Mouse (Mus musculus) embryonic facial prominence, embryonic 12.5 days (tissue): ENCODE measurements around the gene Sugct. TPM values are rescaled to one million over a fixed set of nuclear protein-coding genes. Genes with fewer than 3 reads are reported as not detected.

ENCODE experiments used
- ATAC-seq: fragments of 200-750 bp; cut with Nextera tagmentation; 2 replicates; pipeline ENCODE4 v1.8.0; 2017; ENCODE audit not compliant: insufficient number of reproducible peaks, insufficient read depth, low FRiP score, low TSS enrichment
- H3K27ac ChIP-seq: fragments of 300-500 bp; sonication (generic); 2 replicates; pipeline ENCODE4 v1.5.1; 2016; ENCODE audit warnings: mild to moderate bottlenecking
- H3K27me3 ChIP-seq: fragments of 300-500 bp; sonication (generic); 2 replicates; pipeline ENCODE4 v1.6.1; 2016; ENCODE audit warnings: mild to moderate bottlenecking, moderate library complexity
- H3K36me3 ChIP-seq: fragments of 300-500 bp; sonication (generic); 2 replicates; pipeline ENCODE4 v1.6.1; 2016; ENCODE audit warnings: mild to moderate bottlenecking
- H3K4me1 ChIP-seq: fragments of 300-500 bp; sonication (generic); 2 replicates; pipeline ENCODE4 v1.6.1; 2016
- H3K4me2 ChIP-seq: fragments of 300-500 bp; sonication (generic); replicated peaks from 2 replicates; pipeline ENCODE4 v1.6.1; 2016; ENCODE audit warnings: mild to moderate bottlenecking, moderate library complexity
- H3K4me3 ChIP-seq: fragments of 300-500 bp; sonication (generic); 2 replicates; pipeline ENCODE4 v1.5.1; 2016; ENCODE audit warnings: mild to moderate bottlenecking
- H3K9ac ChIP-seq: fragments of 300-500 bp; sonication (generic); 2 replicates; pipeline ENCODE4 v1.6.1; 2016; ENCODE audit warnings: mild to moderate bottlenecking, moderate library complexity
- H3K9me3 ChIP-seq: fragments of 300-500 bp; sonication (generic); 2 replicates; pipeline ENCODE4 v1.6.1; 2016; ENCODE audit warnings: mild to moderate bottlenecking, moderate library complexity
- whole genome bisulfite sequencing: fragments of 180-500 bp; shearing (Covaris S2); methylation state at CpG from one replicate; pipeline ENCODE4 v1.1.7; 2016; 5-methylcytosine and 5-hydroxymethylcytosine counted together
- polyA plus RNA-seq: library from polyadenylated mRNA; unstranded; fragments of >200 nt; fragmentation: Nextera tagmentation; extraction: Ambion mirVana; gene quantifications from 2 replicates; pipeline ENCODE4 v1.2.1, GENCODE M21; 2016

The Sugct gene
- polyA plus RNA-seq, result 5.3 and 5.6 TPM in 2 replicates

DNA sequence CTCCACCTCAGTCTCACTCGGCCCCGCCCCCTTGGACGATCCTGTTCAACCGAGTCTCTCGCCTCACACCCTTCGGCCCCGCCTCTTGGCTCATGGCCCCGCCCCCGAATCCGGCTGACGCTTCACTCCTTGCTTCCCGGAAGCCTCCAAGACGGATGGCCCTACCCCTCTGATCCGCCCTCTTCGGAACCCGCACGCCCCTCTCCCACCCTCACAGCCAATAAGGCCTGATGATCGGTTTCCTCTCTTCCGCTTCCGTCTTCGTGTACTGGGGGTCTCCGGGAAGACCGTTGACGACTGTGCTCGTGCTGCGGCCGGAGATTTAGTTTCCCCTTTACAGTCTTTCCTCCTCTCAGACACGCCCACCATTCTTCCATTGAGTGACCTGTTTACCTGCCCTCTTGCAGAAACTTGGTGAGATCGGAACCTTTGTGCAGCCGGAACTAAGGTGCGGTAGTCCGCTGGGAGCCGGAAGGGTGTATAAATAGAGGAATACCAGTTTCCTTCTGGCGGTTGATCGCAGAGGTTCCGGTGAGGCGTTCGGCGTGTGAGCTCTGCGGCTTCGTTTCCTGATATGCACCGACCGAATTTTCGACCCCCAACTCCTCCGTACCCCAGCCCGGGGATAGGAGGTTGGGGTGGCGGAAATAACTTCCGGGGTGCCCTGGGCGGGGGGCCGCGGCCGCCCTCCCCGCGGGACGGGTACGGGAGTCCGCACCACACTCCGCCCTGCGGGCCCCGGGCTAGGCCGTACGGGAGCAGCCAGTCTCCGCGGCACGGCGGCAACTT is at the start of gene Sugct, which contains the start of gene Mplkip:
Sugct (minus strand) TSS at position 643 of the 789 bp plus-strand sequence.
Mplkip (plus strand) TSS at position 282 of the 789 bp plus-strand sequence.
- peak; percentile 100 for ATAC-seq
- H3K9me3 ChIP-seq, result no peaks in the 10 kb centered on the region
- WGBS, result under 1% methylated on average over 62 of the region's 66 CpGs
- peak within 1 kb of the TSS; percentile 90 for H3K27ac ChIP-seq
- H3K4me1 ChIP-seq, result no peaks in the 10 kb centered on the region
- no peaks in the 10 kb centered on the region for H3K36me3 ChIP-seq
- no peaks in the 10 kb centered on the region for H3K27me3 ChIP-seq
- H3K4me3 ChIP-seq, result peak within 1 kb of the TSS; percentile 79
- peak within 1 kb of the TSS; percentile 59 for H3K4me2 ChIP-seq
- H3K9ac ChIP-seq, result peak within 1 kb of the TSS; percentile 92

DNA sequence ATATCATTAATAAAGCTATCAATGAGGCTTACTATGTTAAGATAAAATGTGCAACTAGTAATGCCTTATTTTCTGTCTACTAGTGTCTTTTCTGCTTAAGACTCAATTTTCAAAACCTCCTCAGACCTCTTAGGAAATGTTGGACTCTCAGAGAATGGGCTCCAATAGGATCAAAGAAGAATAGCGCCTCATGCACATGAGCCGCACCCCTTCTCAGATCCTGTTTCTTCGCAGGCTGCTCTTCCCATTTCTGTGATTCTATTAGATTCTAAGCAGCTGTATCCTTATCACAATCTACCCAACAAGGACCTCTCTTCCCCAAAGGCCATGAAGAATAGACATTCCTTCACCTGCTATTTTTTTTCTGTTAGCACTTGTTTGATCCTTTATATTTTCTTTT is 33.4 kb upstream of the Sugct start:
- Histone ChIP-seq H3K9ac (no peak overlapping the region), H3K36me3 (peaks cover 5% of the 10 kb centered on the region; the same call in 1 of the 2 replicates), H3K4me1 (no peaks in the 10 kb centered on the region), H3K27ac (no peak overlapping the region), H3K4me2 (no peak overlapping the region), H3K4me3 (no peak overlapping the region), H3K9me3 (no peaks in the 10 kb centered on the region), H3K27me3 (no peaks in the 10 kb centered on the region)
- no peak for ATAC-seq
- WGBS, result 94% methylated on average over 3 of the region's 3 CpGs

DNA sequence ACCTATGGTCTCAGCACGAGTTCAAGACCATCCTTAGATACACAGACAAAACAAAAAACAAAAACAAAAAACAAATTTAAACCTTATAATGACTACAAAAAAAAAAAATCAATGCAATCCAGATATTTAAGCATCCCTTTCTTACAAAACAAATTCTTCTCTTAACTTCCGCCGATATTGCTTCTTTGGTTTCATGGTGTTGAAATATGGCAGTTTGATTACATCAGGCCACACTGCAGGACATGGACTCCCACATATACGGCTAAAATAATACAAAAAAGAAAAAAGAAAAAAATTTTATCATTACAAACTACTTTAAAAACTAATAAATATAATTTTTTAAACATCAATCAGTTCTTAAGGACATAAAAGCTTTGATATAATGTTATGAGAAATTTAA is 32.6 kb upstream of the Sugct start:
- 94% methylated on average over 4 of the region's 4 CpGs for WGBS
- no peak overlapping the region for H3K4me3 ChIP-seq
- no peak for ATAC-seq
- H3K27ac ChIP-seq, result no peak overlapping the region
- no peaks in the 10 kb centered on the region for H3K27me3 ChIP-seq
- no peaks in the 10 kb centered on the region for H3K4me1 ChIP-seq
- peaks cover 5% of the 10 kb centered on the region; the same call in 1 of the 2 replicates for H3K36me3 ChIP-seq
- no peak overlapping the region for H3K4me2 ChIP-seq
- H3K9ac ChIP-seq, result no peak overlapping the region
- no peaks in the 10 kb centered on the region for H3K9me3 ChIP-seq

DNA sequence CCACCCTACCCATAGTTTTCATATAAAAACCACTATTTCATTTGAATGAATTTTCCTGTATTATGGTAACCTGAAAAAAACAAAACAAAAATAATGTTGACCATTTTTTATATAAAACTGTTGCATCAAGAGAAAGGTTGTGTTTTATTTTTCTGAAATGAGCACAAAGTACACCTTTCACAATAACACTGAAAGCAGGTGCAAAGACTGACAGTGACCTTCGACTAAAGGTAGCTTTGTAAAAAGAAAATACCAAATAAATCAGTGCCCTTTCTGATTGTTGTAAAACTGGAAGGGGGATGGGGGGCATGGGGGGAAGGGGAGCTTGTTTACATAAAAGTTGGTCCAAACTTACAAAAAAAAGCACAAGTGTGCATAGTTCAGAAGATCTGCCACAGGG is 22.0 kb upstream of the Sugct start:
- Histone ChIP-seq H3K27ac (no peak overlapping the region), H3K4me2 (no peak overlapping the region), H3K4me3 (no peak overlapping the region), H3K9ac (no peak overlapping the region), H3K4me1 (no peaks in the 10 kb centered on the region), H3K9me3 (no peaks in the 10 kb centered on the region), H3K36me3 (peaks cover 22% of the 10 kb centered on the region), H3K27me3 (no peaks in the 10 kb centered on the region)
- 77% methylated on average over 1 of the region's 1 CpGs for WGBS
- ATAC-seq, result no peak

DNA sequence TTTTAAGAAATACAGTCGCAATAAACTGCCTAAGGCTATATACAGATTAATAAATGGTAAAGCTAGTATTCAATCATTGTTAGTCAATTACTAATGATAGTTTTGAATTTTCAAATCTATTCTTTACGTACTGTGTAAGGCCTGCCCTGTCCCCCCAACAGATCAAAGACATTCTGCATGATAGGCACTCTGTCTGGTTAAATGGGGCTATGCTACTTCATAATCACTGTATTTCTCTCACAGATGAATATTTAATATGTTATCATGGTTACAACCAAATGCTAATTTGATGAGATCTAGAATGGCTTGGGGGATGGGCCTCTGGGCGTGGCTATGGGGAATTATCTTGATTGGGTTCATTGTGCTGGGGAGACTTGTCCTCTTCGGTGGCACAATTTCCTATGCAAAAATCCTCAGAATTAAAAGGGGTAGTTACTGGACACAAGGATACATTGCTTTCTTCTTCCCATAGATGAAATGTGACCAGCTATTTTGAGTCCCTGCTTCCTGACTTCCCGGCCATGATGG is 13.5 kb upstream of the Sugct start:
- no peak overlapping the region for H3K9ac ChIP-seq

DNA sequence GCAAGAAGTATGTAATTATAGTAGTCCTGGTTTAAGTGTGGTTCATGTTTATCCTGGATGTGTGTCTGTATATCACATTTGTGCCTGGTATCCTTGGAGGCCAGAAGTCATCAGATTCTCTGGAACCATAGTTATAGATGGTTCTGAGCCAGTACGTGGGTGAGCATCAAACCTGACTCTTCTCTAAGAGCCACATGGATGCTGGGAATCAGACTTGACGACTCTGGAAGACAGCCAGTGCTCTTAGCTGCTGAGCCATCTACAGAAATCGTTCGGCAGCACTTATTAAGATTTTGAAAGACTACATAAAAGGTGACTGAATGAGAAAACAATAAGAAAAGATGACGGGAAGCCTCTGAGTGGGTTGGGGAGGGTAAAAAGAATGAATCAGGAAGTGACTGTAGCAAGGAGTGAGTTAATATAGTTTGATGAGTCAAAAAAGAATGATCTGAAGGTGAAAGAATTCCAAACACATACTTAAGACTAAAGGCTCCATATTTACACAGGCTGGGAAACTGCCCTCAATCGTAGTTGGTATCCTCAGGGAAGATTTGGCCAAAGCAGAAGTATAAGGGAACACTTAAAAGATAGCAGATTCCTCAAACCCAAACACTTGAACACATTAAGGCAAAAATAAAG is 10.0 kb upstream of the Sugct start:
- 95% methylated on average over 6 of the region's 6 CpGs for WGBS
- Histone ChIP-seq H3K9ac (no peak overlapping the region), H3K27ac (no peak overlapping the region), H3K4me2 (no peak overlapping the region), H3K4me3 (no peak overlapping the region), H3K36me3 (no peaks in the 10 kb centered on the region), H3K27me3 (no peaks in the 10 kb centered on the region), H3K4me1 (no peaks in the 10 kb centered on the region), H3K9me3 (no peaks in the 10 kb centered on the region)
- no peak for ATAC-seq

More for the DNA sequence above, 13.5 kb upstream of the Sugct start:
- Histone ChIP-seq H3K27me3 (no peaks in the 10 kb centered on the region), H3K36me3 (no peaks in the 10 kb centered on the region), H3K9me3 (no peaks in the 10 kb centered on the region), H3K4me3 (no peak overlapping the region), H3K27ac (no peak overlapping the region), H3K4me2 (no peak overlapping the region), H3K4me1 (no peaks in the 10 kb centered on the region)
- WGBS, result 84% methylated on average over 5 of the region's 5 CpGs
- ATAC-seq, result no peak

DNA sequence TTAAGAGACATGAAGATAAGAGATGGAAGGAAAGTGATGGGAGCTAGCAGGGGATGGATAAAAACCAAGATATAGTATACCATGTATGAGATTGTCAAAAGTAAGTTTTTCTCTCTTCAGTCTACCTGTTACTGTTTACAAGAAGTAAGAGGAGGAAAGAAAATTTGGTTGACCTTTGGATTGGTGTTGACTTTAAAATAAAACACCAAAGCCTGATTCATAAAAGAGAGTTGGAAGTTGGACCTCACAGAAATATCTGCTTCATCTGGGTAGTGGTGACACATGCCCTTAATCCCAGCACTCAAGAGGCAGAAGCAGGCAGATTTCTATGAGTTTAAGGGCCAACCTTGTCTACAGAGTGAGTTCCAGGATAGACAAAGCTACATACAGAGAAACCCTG is 7.0 kb upstream of the Sugct start:
- Histone ChIP-seq H3K36me3 (no peaks in the 10 kb centered on the region), H3K27me3 (no peaks in the 10 kb centered on the region), H3K4me1 (no peaks in the 10 kb centered on the region), H3K9me3 (no peaks in the 10 kb centered on the region), H3K9ac (no peak overlapping the region), H3K4me2 (no peak overlapping the region), H3K27ac (no peak overlapping the region), H3K4me3 (no peak overlapping the region)
- ATAC-seq, result no peak

DNA sequence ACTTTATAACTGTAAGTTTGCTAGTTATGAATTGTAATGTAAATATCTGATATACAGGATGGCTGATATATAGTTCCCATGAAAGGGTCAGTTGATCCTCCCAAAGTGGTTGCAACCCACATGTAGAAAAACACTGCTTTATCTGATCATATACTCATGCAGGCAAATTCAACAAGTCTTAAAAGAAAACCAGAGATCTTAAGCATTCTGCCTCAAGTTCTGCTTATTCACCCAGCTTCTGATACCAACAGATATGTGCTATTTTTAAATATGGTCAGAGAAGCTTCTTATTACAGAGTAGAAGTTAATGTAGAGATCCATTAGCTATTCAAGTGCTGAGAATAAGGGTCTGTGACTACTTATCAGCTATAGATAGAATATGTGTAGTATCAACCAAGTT is 6.0 kb upstream of the Sugct start:
- ATAC-seq, result no peak
- Histone ChIP-seq H3K9ac (no peak overlapping the region), H3K9me3 (no peaks in the 10 kb centered on the region), H3K4me2 (no peak overlapping the region), H3K27me3 (no peaks in the 10 kb centered on the region), H3K4me3 (no peak overlapping the region), H3K27ac (no peak overlapping the region), H3K36me3 (no peaks in the 10 kb centered on the region), H3K4me1 (no peaks in the 10 kb centered on the region)

DNA sequence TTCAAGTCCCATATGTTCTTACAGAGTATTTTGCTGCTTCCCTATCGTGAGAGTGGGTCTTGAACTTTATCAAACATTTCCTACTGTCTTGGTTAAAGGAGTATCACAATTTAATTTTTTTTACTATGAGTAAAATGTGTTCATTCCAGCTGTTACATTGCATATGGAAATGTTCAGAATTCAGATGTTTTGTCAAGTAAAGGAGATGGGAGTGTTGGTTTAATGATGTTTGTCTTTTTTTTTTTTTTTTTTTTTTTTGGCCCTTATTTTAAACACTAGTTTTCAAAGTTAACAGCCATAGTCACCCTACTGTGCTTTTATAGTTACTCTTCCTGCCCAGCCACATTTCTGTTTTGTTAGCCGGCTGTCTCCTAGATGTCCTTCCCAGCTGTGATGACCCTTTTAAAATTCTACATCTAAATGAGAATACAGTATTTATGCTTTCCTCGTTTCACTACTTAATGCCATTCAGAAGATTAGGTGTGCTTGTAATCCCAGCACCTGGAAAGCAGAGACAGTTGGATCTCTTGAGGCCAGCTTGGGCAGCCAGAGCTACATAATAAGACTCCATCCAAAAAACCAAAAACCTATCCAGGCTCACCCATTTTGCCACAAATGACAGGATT is 4.8 kb upstream of the Sugct start:
- Histone ChIP-seq H3K27me3 (no peaks in the 10 kb centered on the region), H3K9me3 (no peaks in the 10 kb centered on the region), H3K4me1 (no peaks in the 10 kb centered on the region), H3K4me2 (no peak overlapping the region), H3K27ac (no peak overlapping the region), H3K4me3 (no peak overlapping the region), H3K9ac (no peak overlapping the region), H3K36me3 (no peaks in the 10 kb centered on the region)
- ATAC-seq, result no peak
- 89% methylated on average over 3 of the region's 3 CpGs for WGBS

DNA sequence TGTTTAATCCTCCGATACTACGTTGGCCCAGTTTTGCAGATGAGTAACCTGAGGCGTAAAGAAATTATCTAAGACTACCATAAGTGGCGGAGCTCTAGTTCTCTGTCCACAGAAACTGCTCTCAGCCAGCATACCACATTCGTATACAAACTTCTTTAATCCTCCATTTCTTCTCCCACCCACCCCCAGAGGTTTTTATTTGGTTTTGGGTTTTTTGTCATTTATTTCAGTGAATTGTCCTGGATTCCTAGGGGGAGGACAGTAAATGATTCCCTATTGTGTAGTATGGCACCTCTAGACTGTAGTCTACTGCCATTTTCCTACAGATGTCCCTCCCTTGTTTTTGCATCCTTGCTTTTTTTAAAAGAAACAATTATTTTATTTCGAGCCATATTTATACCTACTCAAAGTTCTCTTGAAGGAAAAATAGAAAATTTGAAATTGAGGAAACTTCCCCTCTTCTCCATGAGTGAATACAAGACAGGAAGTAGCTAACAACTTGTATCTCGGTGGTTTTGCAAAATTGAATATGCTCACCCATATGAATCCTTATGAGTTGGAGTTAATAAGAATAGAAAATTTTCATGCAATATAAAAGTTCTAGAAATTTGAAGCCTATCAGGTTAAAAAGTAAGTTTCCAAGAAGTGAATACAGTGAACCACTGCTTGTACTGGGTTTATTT is 686 bp upstream of the Sugct start:
- Histone ChIP-seq H3K4me3 (peak overlapping the region; percentile 79), H3K4me1 (no peaks in the 10 kb centered on the region), H3K9ac (peak overlapping the region; percentile 92), H3K27ac (peak overlapping the region; percentile 90; the same call in 1 of the 2 replicates), H3K27me3 (no peaks in the 10 kb centered on the region), H3K9me3 (no peaks in the 10 kb centered on the region), H3K36me3 (no peaks in the 10 kb centered on the region), H3K4me2 (peak overlapping the region; percentile 59)
- WGBS, result 10% methylated on average over 7 of the region's 7 CpGs
- ATAC-seq, result no peak

DNA sequence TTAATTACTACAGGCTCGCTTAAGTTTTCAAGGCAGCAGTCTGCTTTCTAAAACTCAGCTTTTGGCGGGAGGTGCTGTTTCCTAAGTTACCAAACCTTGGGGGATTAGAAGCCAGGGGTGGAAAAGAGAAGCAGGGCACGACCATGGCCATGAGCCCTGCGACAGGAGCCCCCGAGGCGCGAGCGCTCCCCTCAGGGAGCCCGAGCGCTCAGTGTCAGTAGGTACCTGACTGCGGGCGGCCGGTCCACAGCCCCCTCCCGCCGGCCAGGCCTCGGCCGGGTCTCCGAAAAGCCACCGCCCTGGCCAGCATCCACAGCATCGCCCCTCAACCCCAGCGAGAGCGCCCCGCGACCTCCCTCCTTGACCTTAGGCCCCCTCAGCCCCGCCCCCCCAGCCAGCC is 939 bp downstream of the Sugct start:
- under 1% methylated on average over 24 of the region's 25 CpGs for WGBS
- H3K4me1 ChIP-seq, result no peaks in the 10 kb centered on the region
- no peaks in the 10 kb centered on the region for H3K36me3 ChIP-seq
- peak overlapping the region; percentile 72 for H3K27ac ChIP-seq
- H3K9me3 ChIP-seq, result no peaks in the 10 kb centered on the region
- H3K4me2 ChIP-seq, result peak overlapping the region; percentile 55
- ATAC-seq, result peak; percentile 80
- peak overlapping the region; percentile 79 for H3K4me3 ChIP-seq
- H3K9ac ChIP-seq, result peak overlapping the region; percentile 60
- no peaks in the 10 kb centered on the region for H3K27me3 ChIP-seq
